Mouse (Mus musculus) left cerebral cortex, postnatal 4 days (tissue): ENCODE measurements around the gene Dysf. TPM values are rescaled to one million over a fixed set of nuclear protein-coding genes. Genes with fewer than 3 reads are reported as not detected.

ENCODE experiments used
- DNase-seq: peaks from one replicate; pipeline ENCODE4 v3.0.0-alpha.2; 2022
- intact Hi-C: fragments of 180-260 bp; cut with DNase I; formaldehyde crosslinking; loops from one replicate; pipeline ENCODE4 v1.15.1; 2025
- total RNA-seq, 2 experiments: library from RNA; stranded (reverse); gene quantifications; 2 replicates each; pipeline ENCODE4 v1.2.3; 2021

The Dysf gene
- total RNA-seq, 2 experiments from 2014 or later: 5.4 TPM

DNA sequence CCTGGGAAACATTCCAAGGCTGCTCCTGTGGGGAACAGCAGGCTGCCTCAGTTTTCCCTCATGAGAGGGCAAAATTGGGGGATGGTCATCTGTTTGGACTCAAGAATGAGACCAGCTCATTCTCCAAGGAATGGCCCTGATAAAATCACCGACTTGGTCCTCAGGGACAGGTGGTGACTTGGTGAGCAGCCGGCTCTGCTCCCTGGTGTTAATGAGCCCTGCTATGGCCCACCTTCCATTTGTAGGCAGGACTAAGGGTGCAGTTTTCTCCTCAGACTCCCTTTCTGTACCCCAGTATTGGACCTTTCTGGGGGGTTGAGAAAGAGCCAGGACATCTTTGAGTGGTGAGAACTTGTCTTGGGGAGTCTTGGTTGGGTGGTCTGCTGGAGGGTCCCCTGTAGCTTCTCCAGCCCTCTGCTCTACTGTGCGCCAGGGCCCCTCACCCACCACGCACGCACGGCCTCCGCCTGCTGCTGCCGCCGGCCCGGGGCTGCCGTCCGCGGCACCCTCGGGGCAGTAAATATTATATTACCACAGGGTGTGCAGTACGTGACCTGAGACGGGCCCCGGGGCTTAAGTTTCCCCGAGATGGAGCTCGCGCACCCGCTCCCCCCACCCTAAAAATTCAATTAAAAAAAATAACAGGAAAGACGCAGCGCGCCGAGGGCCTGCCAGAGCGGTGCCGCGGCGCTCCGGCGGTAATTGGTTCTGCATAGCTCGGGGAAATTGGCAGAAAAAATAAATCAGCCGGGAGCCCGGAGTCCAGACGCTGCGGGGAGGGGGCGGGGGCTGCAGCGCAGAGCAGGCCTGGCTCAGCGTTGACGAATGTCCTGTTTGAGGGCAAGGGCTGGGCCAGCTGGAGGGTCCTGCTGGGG, 97.0 kb downstream of the Dysf start:
- DNase-seq: peak; percentile 74
- intact Hi-C loops: no loop called here

DNA sequence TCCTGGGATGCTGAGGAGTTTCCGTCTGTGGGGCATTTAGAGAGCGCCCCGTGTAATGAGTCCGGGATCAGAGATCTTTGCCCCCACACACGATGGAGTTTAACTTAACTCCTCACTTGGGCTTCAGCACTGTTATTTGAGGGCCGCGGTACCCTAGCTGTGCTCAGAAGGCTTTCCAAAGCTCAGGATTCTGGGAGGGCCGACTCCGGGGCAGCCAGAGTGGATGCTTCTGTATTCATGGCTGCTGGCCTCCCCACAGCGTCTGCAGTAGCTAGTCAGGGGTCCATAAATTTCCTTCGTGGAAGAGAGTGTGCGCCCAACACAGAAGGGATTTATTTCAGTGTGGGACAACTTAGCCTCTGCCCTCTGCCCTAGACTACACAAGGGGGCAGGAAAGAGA, 97.7 kb downstream of the Dysf start:
- intact Hi-C loops: no loop called here
- no peak for DNase-seq

DNA sequence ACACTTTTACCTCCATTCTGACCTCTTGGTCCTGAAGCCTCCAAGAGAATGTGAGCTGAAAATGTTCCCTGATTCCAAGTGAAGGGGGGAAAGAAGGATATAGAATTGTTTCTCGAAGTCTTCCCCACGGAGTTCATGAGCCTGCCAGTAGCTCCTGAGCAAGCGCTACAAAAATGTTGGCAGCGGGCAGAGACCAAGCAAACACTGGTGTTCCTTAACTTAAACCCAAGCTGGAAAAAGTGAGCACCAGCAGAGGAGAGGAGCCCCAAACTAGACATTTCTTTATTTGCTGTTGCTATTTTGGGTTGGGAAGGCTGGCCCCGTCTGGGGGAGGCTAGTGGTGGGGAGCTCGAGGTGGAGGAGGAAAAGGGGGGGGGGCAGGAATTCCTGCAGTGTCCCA, 102.0 kb downstream of the Dysf start:
- intact Hi-C loops: no loop called here
- DNase-seq: no peak

DNA sequence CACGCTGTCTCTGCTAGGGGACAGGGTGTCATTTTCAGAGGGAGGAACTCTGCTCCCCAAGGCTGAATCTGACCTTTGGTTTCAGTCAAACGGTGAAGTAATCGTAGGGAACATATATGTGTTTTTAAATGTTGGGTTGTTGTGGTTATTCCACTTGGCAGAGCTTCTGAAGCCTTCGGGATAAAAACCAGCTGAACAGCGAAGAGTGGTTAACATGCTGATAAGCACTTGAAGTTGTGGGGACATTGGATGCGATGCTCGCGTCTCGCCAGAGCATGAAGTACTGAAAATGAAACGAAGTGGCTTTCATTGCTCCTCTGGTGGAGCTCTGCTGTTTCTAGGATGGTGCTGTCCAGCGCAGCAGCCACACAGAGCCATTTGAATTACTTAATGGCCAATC, 102.7 kb downstream of the Dysf start:
- intact Hi-C loops: no loop called here
- DNase-seq: no peak

DNA sequence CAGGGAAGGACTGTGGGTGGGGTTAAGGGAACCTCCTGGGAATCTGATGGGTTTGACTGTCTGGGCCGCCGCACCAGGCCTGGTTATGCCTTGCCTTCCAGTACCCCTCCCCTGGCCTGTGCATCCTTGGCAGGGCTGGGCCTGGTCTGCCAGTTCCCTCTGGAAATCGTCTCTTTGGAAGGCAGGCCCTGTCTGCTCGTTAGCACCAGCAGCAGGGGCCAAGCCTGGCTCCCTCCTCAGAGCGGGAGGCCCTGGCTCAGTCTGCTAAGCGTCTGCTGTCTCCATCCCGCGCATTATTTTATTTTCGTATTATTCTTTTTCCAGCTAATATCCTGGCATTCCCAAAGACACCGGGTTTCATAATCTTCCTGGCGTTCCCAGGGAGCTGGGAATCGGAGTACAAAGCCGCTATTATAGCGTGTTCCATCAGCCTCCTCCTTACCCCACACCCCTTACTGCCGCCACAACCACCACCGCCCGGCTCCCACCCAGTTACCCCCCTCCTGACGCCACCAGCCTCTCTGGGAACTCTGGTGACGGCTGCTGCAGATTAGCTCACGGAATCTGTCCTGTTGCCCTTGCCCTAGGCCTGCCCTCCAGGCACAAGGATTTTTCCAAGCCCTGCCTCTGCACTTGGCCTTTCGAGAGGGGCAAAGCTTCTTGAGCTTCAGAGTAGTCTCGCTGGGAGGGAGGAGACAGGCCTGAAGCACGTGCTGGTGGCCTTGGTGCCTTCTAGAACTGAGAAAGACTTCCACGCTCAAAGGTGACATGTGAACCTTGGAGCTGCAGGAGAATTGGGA, 111.5 kb downstream of the Dysf start:
- DNase-seq: peak; percentile 62
- intact Hi-C loops: no loop called here

DNA sequence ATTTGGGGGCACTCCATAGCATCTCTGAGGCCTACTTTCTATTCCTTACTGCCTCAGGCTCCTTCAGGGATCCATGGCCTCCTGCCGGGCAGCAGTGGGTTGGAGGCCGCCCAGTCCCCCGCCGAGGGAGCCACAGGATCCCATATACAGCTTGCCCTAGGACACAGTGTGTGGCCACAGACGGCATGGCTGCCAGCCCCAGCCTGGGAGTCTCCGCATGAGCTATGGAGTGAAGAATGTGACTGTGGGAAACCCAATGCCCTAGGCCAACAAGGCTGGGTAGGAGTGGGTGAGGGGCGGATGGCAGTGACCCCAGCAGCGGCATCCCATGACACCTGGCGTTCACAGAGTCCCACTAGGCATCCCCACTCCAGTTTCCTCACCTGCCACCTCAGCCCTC, 116.2 kb downstream of the Dysf start:
- no peak for DNase-seq
- intact Hi-C loops: no loop called here

DNA sequence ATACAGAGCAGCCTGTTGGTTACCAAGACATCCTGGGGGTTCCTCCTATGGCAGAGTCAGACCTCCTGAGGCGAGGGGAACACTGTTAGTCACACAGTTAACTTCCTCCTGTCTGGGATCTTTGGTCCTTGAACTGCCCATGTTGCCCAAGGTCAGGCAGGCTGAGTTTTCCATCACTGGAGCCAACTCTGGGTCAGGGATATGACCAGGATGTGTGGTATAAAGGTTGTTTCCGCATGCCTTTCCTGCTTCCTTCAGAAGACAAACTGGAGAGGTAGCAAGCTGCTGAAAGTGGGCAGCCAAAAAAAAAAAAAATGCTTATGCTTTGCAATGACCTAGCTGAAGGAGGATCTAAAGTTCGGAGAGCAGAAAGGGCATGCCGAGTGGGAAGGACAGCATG, 116.7 kb downstream of the Dysf start:
- no peak for DNase-seq
- intact Hi-C loops: no loop called here

DNA sequence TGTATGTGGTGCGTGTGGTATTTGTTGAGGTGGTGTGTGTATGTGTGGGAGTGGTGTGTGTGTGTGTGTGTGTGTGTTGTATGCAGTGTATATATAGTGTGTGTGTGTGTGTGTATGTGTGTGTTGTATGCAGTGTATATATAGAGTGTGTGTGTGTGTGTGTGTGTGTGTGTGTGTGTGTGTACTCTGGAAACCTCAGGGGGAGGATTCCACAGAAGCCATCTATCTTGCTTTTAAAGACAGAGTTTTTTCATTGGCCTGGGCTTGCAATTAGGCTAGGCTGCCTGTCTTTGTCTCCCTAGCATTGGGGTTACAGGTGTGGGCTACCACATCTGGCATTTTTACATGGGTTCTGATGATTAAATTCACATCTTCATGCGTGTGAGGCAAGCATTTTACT, 119.8 kb downstream of the Dysf start:
- no peak for DNase-seq
- intact Hi-C loops: no loop called here

DNA sequence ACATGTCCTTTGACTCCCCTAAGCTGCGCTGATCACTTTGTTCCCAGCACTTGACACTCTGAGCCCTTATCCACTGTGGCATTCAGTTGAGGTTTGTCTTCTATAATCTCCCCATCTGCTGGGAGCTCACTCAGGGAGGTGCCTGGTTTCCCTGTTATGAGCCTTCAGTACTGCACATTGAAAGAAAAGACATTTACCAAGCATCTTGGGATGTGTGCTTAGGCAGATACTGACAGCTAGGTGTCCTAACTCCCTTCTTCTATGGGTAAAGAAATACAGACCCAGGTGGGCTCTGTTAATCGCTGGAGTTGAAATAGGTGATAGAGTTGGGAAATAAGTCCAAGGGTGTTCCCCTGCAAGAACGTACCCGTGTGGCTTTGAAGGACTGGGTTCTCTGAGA, 122.5 kb downstream of the Dysf start:
- intact Hi-C loops: no loop called here
- DNase-seq: no peak

DNA sequence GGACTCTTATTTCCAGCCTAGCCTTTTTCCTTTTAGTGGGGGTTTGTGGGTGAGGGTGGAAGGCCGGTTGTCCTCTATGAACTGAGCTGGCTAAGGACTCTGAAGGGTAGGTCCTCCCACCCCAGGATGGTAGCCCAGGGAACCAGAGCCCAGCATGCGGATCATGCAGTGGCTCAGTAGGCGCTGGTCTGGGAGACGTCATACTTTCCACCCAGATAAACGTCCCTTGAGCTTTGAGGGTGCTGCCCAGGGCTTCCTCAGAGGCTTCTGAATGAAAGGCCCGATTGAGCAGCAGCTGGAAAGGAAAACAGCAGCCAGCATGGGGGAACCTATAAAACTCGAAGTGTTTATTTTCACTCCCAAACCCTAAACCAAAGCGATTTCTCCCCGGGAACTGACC, 123.1 kb downstream of the Dysf start:
- DNase-seq: no peak
- intact Hi-C loops: no loop called here

DNA sequence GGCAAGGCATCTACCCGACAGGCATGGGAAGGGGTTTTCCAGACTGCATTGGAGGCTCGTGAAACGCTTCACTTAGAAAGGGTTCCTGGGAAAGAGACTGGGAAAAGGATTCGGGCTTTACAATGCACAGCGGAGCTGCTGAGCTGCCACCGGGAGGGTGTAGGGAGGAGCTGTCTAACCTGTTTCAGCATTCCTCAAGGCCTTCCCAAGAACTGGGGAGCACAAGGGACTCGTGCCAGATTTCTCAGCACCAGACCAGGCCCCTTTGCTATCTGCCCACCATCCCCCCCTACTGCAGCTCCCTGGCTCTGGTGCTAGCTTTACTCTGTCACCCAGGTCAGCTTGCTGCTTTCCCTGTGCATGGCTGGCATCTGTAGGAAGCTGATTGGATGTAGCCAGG, 124.7 kb downstream of the Dysf start:
- intact Hi-C loops: no loop called here
- DNase-seq: no peak

DNA sequence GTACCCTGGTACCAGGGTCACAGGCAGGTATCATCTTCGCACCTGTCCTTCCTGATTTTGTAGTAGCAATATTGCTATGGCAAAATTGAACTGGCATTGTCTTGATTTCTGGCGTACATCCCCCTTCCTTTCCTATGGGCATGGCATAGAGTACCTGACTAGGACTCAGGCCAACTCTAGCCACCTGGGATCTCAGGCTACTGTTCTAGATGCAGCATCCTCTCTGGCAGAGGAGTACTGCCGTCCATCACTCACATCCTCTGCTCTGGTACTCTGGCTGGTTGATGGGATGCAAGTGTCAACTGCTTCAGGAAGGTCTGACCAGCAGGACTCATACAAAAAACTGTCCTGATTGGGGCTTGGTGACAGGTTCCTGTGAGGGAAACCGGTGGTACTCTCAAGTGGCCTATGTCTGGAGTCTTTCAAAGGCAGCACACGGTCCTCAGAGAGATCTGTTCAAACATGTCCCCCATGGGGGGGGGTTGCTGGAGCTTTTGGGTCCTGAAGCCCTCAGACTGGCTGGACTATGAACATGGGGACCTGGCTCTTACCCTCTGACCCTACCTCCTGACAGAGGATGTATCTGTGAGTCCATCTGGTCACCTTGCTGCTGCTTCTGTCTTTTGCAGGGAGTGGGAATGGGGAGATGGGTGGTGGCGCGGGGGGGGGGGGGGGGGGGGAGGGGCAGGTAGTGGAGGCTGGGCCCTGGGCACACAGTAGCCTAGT, 125.8 kb downstream of the Dysf start:
- no peak for DNase-seq
- intact Hi-C loops: no loop called here

DNA sequence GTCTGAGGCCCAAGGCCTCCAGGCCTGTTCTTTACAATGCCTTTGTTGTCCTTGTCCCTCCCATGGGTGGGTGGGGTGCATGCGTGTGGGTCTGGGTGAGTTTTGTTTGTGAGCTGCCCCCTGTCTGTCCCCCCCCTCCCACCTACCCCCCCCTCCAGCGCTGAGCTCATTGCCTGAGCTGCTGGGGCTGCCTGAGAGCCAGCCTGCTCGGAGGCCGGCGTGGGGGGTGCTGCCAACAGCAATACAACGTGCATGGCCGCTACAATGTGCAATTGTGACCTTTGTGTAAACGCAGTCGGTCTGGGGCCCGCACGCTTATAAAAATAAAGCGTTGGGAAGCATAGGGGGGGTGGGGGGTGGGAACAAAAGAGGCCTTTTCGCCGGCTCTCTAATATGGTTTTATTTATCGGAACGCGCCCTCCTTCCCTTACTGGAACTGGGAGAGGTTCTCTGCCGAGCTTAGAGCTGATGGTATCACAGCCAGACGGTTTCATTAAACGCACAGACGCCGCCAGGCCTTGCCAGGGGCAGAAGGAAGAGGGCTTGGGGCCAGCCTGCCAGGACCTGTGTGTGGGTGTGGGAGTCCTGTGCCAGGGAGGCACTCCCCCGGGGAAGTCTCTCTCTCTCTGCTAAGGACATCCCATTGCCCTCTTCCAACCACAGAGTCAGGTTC, 126.5 kb downstream of the Dysf start:
- intact Hi-C loops: no loop called here
- peak; percentile 90 for DNase-seq

DNA sequence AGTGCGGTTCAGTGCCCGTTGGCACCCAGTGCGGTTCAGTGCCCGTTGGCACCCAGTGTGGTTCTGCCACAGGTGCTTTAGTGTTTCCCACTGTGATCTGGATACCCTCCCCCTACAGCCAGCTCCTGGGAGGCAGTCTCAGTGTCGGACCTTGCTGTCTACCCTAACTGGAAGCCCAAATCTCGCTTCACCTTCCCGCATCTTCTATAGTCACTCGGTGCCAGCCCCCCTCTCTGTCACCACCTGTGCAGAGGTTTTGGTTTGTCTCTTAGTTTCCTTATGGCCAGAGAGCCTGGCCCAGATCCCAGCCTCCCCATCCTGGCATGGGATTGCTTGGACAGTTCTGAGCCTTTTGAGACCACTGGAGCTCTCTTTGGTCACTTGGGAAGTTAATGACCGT, 127.3 kb downstream of the Dysf start:
- peak; percentile 43 for DNase-seq
- intact Hi-C loops: loop anchor here (2.0 kb wide), 1 partner anchor 23 kb away; no protein-coding TSS in a partner anchor

DNA sequence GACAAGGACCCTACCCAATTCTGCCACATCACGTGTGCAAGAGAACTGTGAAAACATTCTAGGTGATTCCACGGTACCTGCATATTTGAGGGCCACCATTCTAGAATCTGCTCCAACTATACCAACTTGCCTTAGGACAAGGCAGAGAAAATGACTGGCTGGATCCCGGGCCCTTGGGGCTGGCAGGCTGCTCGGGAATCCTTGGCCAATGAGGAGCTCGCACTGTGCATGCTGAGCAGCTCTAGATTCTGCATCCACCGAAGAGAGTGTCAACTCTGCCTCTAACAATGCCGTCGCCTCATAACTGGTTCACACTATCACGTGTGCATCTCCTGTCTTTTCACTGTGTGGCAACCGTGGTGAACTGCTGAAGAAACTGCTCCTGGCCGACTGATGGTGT, 128.0 kb downstream of the Dysf start:
- intact Hi-C loops: loop anchor here (2.0 kb wide), 1 partner anchor 24 kb away; no protein-coding TSS in a partner anchor

DNA sequence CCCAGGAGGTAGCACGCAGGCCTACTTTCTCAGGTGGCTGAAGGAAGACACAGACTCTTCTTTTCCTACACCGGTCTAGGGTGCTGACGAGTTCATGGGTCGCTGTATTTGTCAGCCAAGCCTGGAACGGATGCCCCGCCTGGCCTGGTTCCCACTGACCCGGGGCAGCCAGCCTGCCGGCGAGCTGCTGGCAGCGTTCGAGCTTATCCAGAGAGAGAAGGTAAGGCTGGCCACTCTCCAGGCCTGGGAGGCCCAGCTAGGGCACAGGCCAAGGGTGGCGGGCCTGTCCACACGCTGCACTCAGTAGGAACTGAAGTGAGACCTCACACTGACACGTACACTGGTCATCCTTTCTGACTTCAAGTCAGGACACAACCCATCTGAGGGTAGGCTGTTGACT, 131.5 kb downstream of the Dysf start:
- intact Hi-C loops: no loop called here
- DNase-seq: peak; percentile 66

More for the DNA sequence above, 128.0 kb downstream of the Dysf start:
- no peak for DNase-seq

DNA sequence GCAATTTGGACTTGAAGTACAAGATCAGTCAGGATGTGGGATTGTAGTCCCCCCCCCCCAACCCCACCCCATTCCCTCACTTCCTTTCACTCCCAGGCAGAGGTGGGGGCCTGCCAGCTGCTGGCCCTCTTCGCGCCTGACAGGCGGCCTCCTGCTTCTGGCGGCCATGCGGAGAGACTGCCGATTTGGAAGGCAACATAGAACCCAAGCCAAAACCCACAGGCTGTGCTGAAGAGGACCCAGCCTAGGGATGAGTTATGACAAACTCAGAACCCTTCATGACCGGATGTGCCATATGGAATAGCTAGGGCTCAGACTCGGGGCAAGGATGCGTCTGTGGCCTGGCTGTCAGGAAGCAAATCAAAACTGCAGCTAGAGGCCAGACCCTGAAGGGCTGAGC, 134.1 kb downstream of the Dysf start:
- peak; percentile 75 for DNase-seq
- intact Hi-C loops: no loop called here

DNA sequence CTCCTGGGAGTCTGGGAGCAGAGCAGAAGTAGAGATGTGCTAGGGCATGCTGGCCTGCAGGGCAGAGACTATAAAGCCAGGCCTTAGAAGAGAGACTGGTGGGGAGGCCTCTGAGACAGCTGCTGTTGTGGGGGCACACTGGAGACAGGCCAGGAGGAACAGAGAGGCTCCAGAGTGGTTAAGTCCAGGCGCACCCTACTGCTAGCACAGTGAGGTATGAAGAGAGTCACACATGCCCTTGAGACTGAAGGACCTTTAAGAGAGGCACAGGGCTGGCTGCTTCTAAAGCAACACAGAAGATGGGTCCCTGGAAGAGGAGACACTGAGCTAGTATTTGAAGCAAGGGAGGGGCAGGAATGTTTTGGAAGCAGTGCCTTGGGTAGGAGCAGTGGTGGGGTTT, 134.9 kb downstream of the Dysf start:
- intact Hi-C loops: no loop called here
- DNase-seq: no peak

DNA sequence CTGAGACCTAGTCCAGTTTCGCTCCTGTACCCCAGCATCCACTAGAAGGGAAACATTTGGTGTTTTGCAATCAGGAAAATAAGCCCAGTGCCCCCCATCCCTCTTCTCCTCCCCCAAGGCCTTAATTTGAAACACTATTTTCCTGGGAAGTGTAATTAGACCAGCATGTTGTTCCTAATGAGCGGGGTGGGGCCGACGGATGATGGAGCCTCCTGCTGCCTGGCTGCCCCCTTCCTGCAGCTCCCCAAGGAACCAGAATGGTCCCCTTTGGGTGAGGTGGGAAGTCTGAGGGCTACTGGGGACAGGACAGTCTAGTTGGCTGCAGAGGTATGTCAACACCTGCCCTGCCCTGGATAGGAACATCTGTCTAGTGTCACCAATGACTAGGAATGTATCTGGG, 136.0 kb downstream of the Dysf start:
- intact Hi-C loops: no loop called here
- DNase-seq: no peak

DNA sequence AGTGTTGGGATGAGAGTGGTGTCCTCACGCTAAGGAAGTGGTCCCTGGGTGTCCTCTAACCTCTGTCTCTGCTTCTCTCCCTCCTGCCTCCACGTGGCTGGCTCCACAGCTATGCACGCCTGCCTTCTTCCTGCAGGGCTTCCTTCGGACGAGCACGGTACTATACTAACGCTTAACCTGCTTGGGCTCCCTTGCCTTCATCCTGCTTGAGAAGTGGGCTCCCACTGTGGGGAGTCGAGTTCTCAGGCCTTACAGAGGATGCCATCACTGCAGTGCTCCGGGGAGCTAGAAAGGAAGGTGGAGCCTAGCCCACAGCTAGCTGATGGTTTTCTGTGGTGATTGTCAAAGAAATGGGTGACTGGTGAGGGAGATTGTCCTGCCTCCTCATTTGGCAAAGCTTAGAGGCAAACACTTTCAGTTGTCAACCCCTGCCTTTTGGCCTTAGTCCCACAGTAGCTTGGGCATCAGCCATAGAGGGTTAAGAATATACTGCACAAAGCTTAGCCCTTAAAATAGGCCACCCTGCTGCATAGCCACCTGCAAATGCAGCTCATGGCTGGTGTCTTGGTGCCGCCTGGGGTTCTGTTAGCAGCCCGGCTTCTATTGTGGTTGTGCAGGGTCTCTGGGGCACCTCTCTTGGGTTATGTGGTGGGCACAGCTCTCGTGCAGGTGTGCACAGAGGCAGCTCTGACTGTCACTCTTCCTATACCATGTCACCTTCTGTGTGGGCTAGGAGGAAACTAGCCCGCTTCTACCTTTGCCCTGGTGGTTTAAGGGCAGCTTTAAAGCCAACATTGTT, 139.0 kb downstream of the Dysf start:
- intact Hi-C loops: no loop called here
- DNase-seq: no peak
